Mouse (Mus musculus) heart, adult 8-10 months (tissue): ENCODE measurements around the gene Best1. TPM values are rescaled to one million over a fixed set of nuclear protein-coding genes. Genes with fewer than 3 reads are reported as not detected.

ENCODE experiments used
- total RNA-seq, 4 experiments: library from RNA; stranded (reverse); gene quantifications; 2 replicates each; pipeline ENCODE4 v1.2.4; 2022

Gene Best1
- total RNA-seq, 4 experiments from 2014 or later, result 0.14 to 0.65 TPM; not detected in 2

Other genes starting within 250 kb of the Best1 start
- gene Scgb2a2, start 154.1 kb downstream of the Best1 start, total RNA-seq, result not detected
- gene Incenp, start 102.1 kb downstream of the Best1 start, total RNA-seq, result 1 to 10 TPM; 5.0 to 7.0 (median 5.1) TPM
- gene Fth1, start 21.0 kb downstream of the Best1 start, total RNA-seq, result 1,000 to 10,000 TPM; 2,773 to 3,210 (median 2,950) TPM
- gene Rab3il1, start within 50 bp of the Best1 start, total RNA-seq, result 1 to 10 TPM; 6.3 to 8.1 (median 7.5) TPM
- 10 to 100 TPM; 34.9 to 43.8 (median 37.4) TPM for gene Fads3, start 39.9 kb upstream of the Best1 start, total RNA-seq
- 1 to 10 TPM; 4.6 to 6.0 (median 5.1) TPM for gene Fads2, start 100.1 kb upstream of the Best1 start, total RNA-seq
- 10 to 100 TPM; 19.6 to 26.2 (median 23.4) TPM for gene Fads1, start 181.3 kb upstream of the Best1 start, total RNA-seq
- 100 to 1,000 TPM; 163 to 218 (median 190) TPM for gene Tmem258, start 202.4 kb upstream of the Best1 start, total RNA-seq
- 1 to 10 TPM; 3.5 to 5.3 (median 4.9) TPM for gene Fen1, start 202.5 kb upstream of the Best1 start, total RNA-seq
- gene Myrf, start 239.1 kb upstream of the Best1 start, total RNA-seq, result 1 to 10 TPM; 4.1 to 8.0 (median 7.2) TPM